Mouse (Mus musculus): Measurements from ENCODE around the gene Ppp6r2.

DNA sequence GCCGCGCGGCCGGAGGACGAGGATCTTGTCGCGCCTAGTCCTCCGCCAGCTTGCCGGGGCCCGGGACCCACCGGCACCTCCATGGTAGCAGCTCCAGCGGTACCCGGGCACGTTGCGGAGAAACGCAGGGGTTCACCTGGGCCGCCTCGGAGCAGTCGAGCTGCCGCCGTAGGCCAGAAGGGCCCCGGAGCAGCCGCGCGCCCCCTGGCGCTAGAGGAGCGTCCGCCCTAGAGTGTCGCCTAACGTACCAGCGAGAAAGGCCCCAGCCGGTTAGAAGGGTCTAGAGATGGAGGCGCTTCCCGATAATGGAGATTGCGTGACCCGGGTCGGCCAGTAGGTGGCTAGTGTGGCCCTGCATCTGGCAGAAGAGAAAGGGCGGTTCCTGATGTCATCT is 15.0 kb upstream of the Ppp6r2 start, which contains the start of gene Dennd6b:
- TF ChIP-seq POLR2A (IDR thresholded peaks at IDR 0.05; ENCODE audit: borderline replicate concordance, control insufficient read depth, low read depth, low read length) (peak; percentile 1; the same call in 1 of the 2 replicates), CTCF (IDR thresholded peaks at IDR 0.05; ENCODE audit: control insufficient read depth, insufficient read depth, low read length) (peak; percentile 81)
